Comparison of ENCODE assay signal across 8 mouse cellular contexts in genomic region chr8:60632250-60632932, GRCm38 (mm10). TPM values are rescaled to one million over a fixed set of nuclear protein-coding genes. Genes with fewer than 3 reads are reported as not detected.
DNase-seq lines count a peak whose midpoint lies in the region; ATAC-seq lines count a peak whose summit lies in the region.

Mfap3l (plus strand) TSS chr8:60632827.

- intact Hi-C loops in gastrocnemius, postnatal 36 days (cut with DNase I), result loop anchor here (10.0 kb wide), 1 partner anchor 128 kb away; the partner anchor contains the start of genes Aadat and Gm10283
- intact Hi-C loops in left cerebral cortex, postnatal 10 days (cut with DNase I), result loop anchor here (5.0 kb wide), 1 partner anchor 235 kb away; no protein-coding TSS in a partner anchor

- no peaks in the 10 kb centered on the region for H3K9me3 ChIP-seq in intestine, embryonic 14.5 days (ENCODE audit: control insufficient read depth, low read length)

- H3K4me2 ChIP-seq in intestine, embryonic 14.5 days (ENCODE audit: low read length), result peak within 1 kb of the TSS; percentile 100

- H3K9ac ChIP-seq in intestine, embryonic 14.5 days (ENCODE audit: low read length), result peak within 1 kb of the TSS; percentile 55

- H3K4me1 ChIP-seq in intestine, embryonic 14.5 days (replicated peaks; ENCODE audit: control insufficient read depth, insufficient read depth, low read length), result peaks cover 5% of the 10 kb centered on the region

- peak within 1 kb of the TSS; percentile 56 for H3K4me3 ChIP-seq in intestine, embryonic 14.5 days (ENCODE audit: low read depth, low read length)

- peak; percentile 96 for DNase-seq in adrenal gland, postnatal 10 days
- DNase-seq in embryo, embryonic 9.5 days (ENCODE audit: extremely low spot score), result peak; percentile 91
- peak; percentile 80 to 84 for DNase-seq in gastrocnemius, postnatal 36 days
- DNase-seq in intestine, embryonic 14.5 days (ENCODE audit: low spot score), result peak; percentile 92
- peak; percentile 89 to 94 for DNase-seq in left cerebral cortex, postnatal 10 days (ENCODE audit: extremely low spot score in 1 of 2, low spot score in 2 of 2)
- peak; percentile 96 for DNase-seq in right cerebral cortex, postnatal 10 days (ENCODE audit: low spot score in 2 of 2)
- DNase-seq in urinary bladder, postnatal 25 days (ENCODE audit: low spot score), result peak; percentile 81

- peak within 1 kb of the TSS; percentile 20; the same call in 1 of the 2 replicates for H3K27ac ChIP-seq in intestine, embryonic 14.5 days (ENCODE audit: low read depth)

- under 1% methylated on average over 60 of the region's 60 CpGs for WGBS in intestine, embryonic 14.5 days

- no peaks in the 10 kb centered on the region for H3K36me3 ChIP-seq in intestine, embryonic 14.5 days (ENCODE audit: control insufficient read depth, insufficient read depth, low read length)

- H3K27me3 ChIP-seq in intestine, embryonic 14.5 days (replicated peaks; ENCODE audit: control insufficient read depth, insufficient read depth, low read length), result peaks cover 24% of the 10 kb centered on the region

- peak; percentile 100 for ATAC-seq in intestine, embryonic 14.5 days (replicated peaks; ENCODE audit: low FRiP score, low TSS enrichment, low read depth)
- peak; percentile 81 for ATAC-seq in megakaryocyte progenitor cell, adult 5-6 weeks (replicated peaks; ENCODE audit: poor library complexity)

RNA-seq across cellular contexts. Expression of gene Mfap3l, which starts in this region (rescaled TPM):
- 1 to 10 TPM; 1.5 to 2.7 TPM for total RNA-seq in adrenal gland, postnatal 10 days (2021)
- 1 to 10 TPM; 3.6 to 3.7 TPM for total RNA-seq in gastrocnemius, postnatal 36 days (2021)
- 2.4 and 2.6 TPM in 2 replicates for polyA plus RNA-seq in intestine, embryonic 14.5 days (2014; fragmentation: Nextera tagmentation; extraction: Ambion mirVana)
- total RNA-seq in left cerebral cortex, postnatal 10 days (2021), result 10 to 100 TPM; 38.5 to 41.8 TPM
- 3.5 and 4.1 TPM in 2 replicates for total RNA-seq in megakaryocyte progenitor cell, adult 5-6 weeks (2015)
- 2.3 and 4.2 TPM in 2 replicates for total RNA-seq in megakaryocyte progenitor cell, adult 5-6 weeks (2017)

Comparison
In these comparisons a context has a peak if more than half of its experiments do, and no peak if none do; other contexts are left out.
1. Peak in every context shown above with its lines: DNase-seq, ATAC-seq, H3K4me3 ChIP-seq and H3K27ac ChIP-seq.
2. RNA of gene Mfap3l (total RNA-seq): 38.5 to 41.8 TPM in left cerebral cortex, postnatal 10 days; 2.3 to 4.2 TPM in megakaryocyte progenitor cell, adult 5-6 weeks, 3.6 to 3.7 TPM in gastrocnemius, postnatal 36 days and 1.5 to 2.7 TPM in adrenal gland, postnatal 10 days; every median in the first group is over 4 times any median in the second.